Comparison of ENCODE assay signal across 9 mouse cellular contexts in genomic region chr5:46790536-46790935, GRCm38 (mm10).
A peak's percentile ranks its signal among the peaks of the same experiment; 100 is the strongest.
DNase-seq lines count a peak whose midpoint lies in the region; ATAC-seq and TF ChIP-seq lines count a peak whose summit lies in the region.
"Had no signal": no experiment of that assay in that cellular context is flagged by ENCODE, and none has a peak within 500 bp of the region (broad histone marks: within the 10 kb centered on the region; RNA-seq: fewer than 3 reads in every experiment).

No protein-coding gene starts in this region.

- no peaks in the 10 kb centered on the region for H3K36me3 ChIP-seq in intestine, embryonic 14.5 days (ENCODE audit: control insufficient read depth, insufficient read depth, low read length)
- no peaks in the 10 kb centered on the region for H3K36me3 ChIP-seq in intestine, postnatal 0 days (ENCODE audit: control insufficient read depth, insufficient read depth)
- no peaks in the 10 kb centered on the region for H3K36me3 ChIP-seq in forebrain, embryonic 12.5 days (replicated peaks)

- no peak overlapping the region for H3K9ac ChIP-seq in intestine, embryonic 14.5 days (ENCODE audit: low read length)
- no peak overlapping the region for H3K9ac ChIP-seq in intestine, postnatal 0 days (ENCODE audit: low read depth, low read length)
- H3K9ac ChIP-seq in forebrain, embryonic 12.5 days: no peak overlapping the region
- H3K9ac ChIP-seq: liver, embryonic 14.5 days had no signal

- H3K9me3 ChIP-seq in intestine, embryonic 14.5 days (ENCODE audit: control insufficient read depth, low read length): no peaks in the 10 kb centered on the region
- H3K9me3 ChIP-seq in intestine, postnatal 0 days (ENCODE audit: control insufficient read depth): no peaks in the 10 kb centered on the region
- H3K9me3 ChIP-seq in forebrain, embryonic 12.5 days: no peaks in the 10 kb centered on the region

- ATAC-seq in intestine, embryonic 14.5 days (replicated peaks; ENCODE audit: low FRiP score, low TSS enrichment, low read depth): no peak
- no peak for ATAC-seq in intestine, postnatal 0 days
- ATAC-seq in forebrain, embryonic 12.5 days (ENCODE audit: low FRiP score): peak; percentile 91
- ATAC-seq in cerebellum, adult (ENCODE audit: insufficient number of reproducible peaks, low FRiP score, low TSS enrichment): no peak

- no peak for TF ChIP-seq CTCF in intestine, postnatal 0 days (IDR thresholded peaks at IDR 0.05; ENCODE audit: low read depth)

- H3K4me2 ChIP-seq in intestine, embryonic 14.5 days (ENCODE audit: low read length): no peak overlapping the region
- H3K4me2 ChIP-seq in intestine, postnatal 0 days (replicated peaks; ENCODE audit: low read depth): no peak overlapping the region
- H3K4me2 ChIP-seq in forebrain, embryonic 12.5 days: no peak overlapping the region

- H3K27me3 ChIP-seq in intestine, embryonic 14.5 days (replicated peaks; ENCODE audit: control insufficient read depth, insufficient read depth, low read length): no peaks in the 10 kb centered on the region
- no peaks in the 10 kb centered on the region for H3K27me3 ChIP-seq in intestine, postnatal 0 days (replicated peaks; ENCODE audit: control insufficient read depth, insufficient read depth, low read length)
- no peaks in the 10 kb centered on the region for H3K27me3 ChIP-seq in forebrain, embryonic 12.5 days

- H3K4me3 ChIP-seq in intestine, embryonic 14.5 days (ENCODE audit: low read depth, low read length): no peak overlapping the region
- H3K4me3 ChIP-seq in intestine, postnatal 0 days (ENCODE audit: low read depth, low read length): no peak overlapping the region
- H3K4me3 ChIP-seq in forebrain, embryonic 12.5 days (replicated peaks): no peak overlapping the region

- 0 out of 2 replicates have a peak, but pooled peaks cover 2% of the 10 kb centered on the region for H3K4me1 ChIP-seq in intestine, embryonic 14.5 days (replicated peaks; ENCODE audit: control insufficient read depth, insufficient read depth, low read length)
- H3K4me1 ChIP-seq in intestine, postnatal 0 days (replicated peaks; ENCODE audit: control insufficient read depth, insufficient read depth, low read length): no peaks in the 10 kb centered on the region
- peaks cover 6% of the 10 kb centered on the region for H3K4me1 ChIP-seq in forebrain, embryonic 12.5 days

- DNase-seq in intestine, embryonic 14.5 days (ENCODE audit: low spot score): peak; percentile 49
- peak; percentile 44 for DNase-seq in adrenal gland, postnatal 10 days
- DNase-seq in lung, adult 18-20 months: peak; percentile 7 to 15
- no peak for DNase-seq in spleen, postnatal 36 days (ENCODE audit: low spot score in 2 of 2)
- no peak for DNase-seq in right cerebral cortex, adult 18-20 months

- 48% methylated on average over 3 of the region's 3 CpGs for WGBS in intestine, embryonic 14.5 days
- 76% methylated on average over 3 of the region's 3 CpGs for WGBS in intestine, postnatal 0 days
- 4% methylated on average over 3 of the region's 3 CpGs for WGBS in forebrain, embryonic 12.5 days

- H3K27ac ChIP-seq in intestine, embryonic 14.5 days (ENCODE audit: low read depth): no peak overlapping the region
- H3K27ac ChIP-seq in intestine, postnatal 0 days (ENCODE audit: low read depth, low read length): no peak overlapping the region
- peak overlapping the region; percentile 8; the same call in 1 of the 2 replicates for H3K27ac ChIP-seq in forebrain, embryonic 12.5 days
- H3K27ac ChIP-seq: liver, embryonic 14.5 days had no signal

Comparison
In these comparisons a context has a peak if more than half of its experiments do, and no peak if none do; other contexts are left out.
1. DNase-seq: peak in intestine, embryonic 14.5 days (single experiment), adrenal gland, postnatal 10 days (single experiment) and lung, adult 18-20 months (2 of 2); none in spleen, postnatal 36 days (0 of 2) and right cerebral cortex, adult 18-20 months (single experiment).